Mouse (Mus musculus): ENCODE measurements around the gene Cfdp1. TPM values are rescaled to one million over a fixed set of nuclear protein-coding genes. Genes with fewer than 3 reads are reported as not detected.

Cfdp1 gene
- total RNA-seq, 2 experiments from 2014 or later = 147 to 176 TPM

GRCm38 (mm10) chr8:111802256-111802655, 51.8 kb downstream of the Cfdp1 start:
- ATAC-seq (replicated peaks; ENCODE audit: poor library complexity) = no peak

- ATAC-seq (replicated peaks; ENCODE audit: poor library complexity) = no peak
Observed at GRCm38 (mm10) chr8:111801456-111801855, 52.6 kb downstream of the Cfdp1 start.

GRCm38 (mm10) chr8:111796528-111796927, 57.6 kb downstream of the Cfdp1 start:
- no peak for ATAC-seq (replicated peaks; ENCODE audit: poor library complexity)

GRCm38 (mm10) chr8:111793324-111793917, 60.7 kb downstream of the Cfdp1 start:
- ATAC-seq (replicated peaks; ENCODE audit: poor library complexity) = no peak

- ATAC-seq (replicated peaks; ENCODE audit: poor library complexity) = no peak
Observed at GRCm38 (mm10) chr8:111789639-111790038, 64.5 kb downstream of the Cfdp1 start.

- no peak for ATAC-seq (replicated peaks; ENCODE audit: poor library complexity)
Observed at GRCm38 (mm10) chr8:111789200-111789599, 64.9 kb downstream of the Cfdp1 start.

GRCm38 (mm10) chr8:111788497-111788896, 65.6 kb downstream of the Cfdp1 start:
- no peak for ATAC-seq (replicated peaks; ENCODE audit: poor library complexity)

- no peak for ATAC-seq (replicated peaks; ENCODE audit: poor library complexity)
Observed at GRCm38 (mm10) chr8:111788085-111788484, 66.0 kb downstream of the Cfdp1 start.

GRCm38 (mm10) chr8:111787683-111788082, 66.4 kb downstream of the Cfdp1 start:
- ATAC-seq (replicated peaks; ENCODE audit: poor library complexity) = no peak

GRCm38 (mm10) chr8:111786701-111787588, 67.1 kb downstream of the Cfdp1 start:
- ATAC-seq (replicated peaks; ENCODE audit: poor library complexity) = no peak

- ATAC-seq (replicated peaks; ENCODE audit: poor library complexity) = 0 out of 2 replicates have a peak, but pooled peaks have one; percentile 26
Observed at GRCm38 (mm10) chr8:111786116-111786515, 68.0 kb downstream of the Cfdp1 start.

GRCm38 (mm10) chr8:111782671-111783394, 71.3 kb downstream of the Cfdp1 start:
- no peak for ATAC-seq (replicated peaks; ENCODE audit: poor library complexity)

- no peak for ATAC-seq (replicated peaks; ENCODE audit: poor library complexity)
Observed at GRCm38 (mm10) chr8:111782161-111782560, 71.9 kb downstream of the Cfdp1 start.

GRCm38 (mm10) chr8:111780697-111781424, 73.2 kb downstream of the Cfdp1 start:
- no peak for ATAC-seq (replicated peaks; ENCODE audit: poor library complexity)

- ATAC-seq (replicated peaks; ENCODE audit: poor library complexity) = no peak
Observed at GRCm38 (mm10) chr8:111779690-111780089, 74.4 kb downstream of the Cfdp1 start.

GRCm38 (mm10) chr8:111778801-111779200, 75.3 kb downstream of the Cfdp1 start:
- no peak for ATAC-seq (replicated peaks; ENCODE audit: poor library complexity)

- ATAC-seq (replicated peaks; ENCODE audit: poor library complexity) = 0 out of 2 replicates have a peak, but pooled peaks have one; percentile 26
Observed at GRCm38 (mm10) chr8:111776492-111776891, 77.6 kb downstream of the Cfdp1 start.

- ATAC-seq (replicated peaks; ENCODE audit: poor library complexity) = no peak
Observed at GRCm38 (mm10) chr8:111775766-111776165, 78.3 kb downstream of the Cfdp1 start.

GRCm38 (mm10) chr8:111773476-111773875, 80.6 kb downstream of the Cfdp1 start:
- no peak for ATAC-seq (replicated peaks; ENCODE audit: poor library complexity)

GRCm38 (mm10) chr8:111773057-111773456, 81.0 kb downstream of the Cfdp1 start:
- ATAC-seq (replicated peaks; ENCODE audit: poor library complexity) = no peak

GRCm38 (mm10) chr8:111772083-111772482, 82.0 kb downstream of the Cfdp1 start:
- ATAC-seq (replicated peaks; ENCODE audit: poor library complexity) = no peak

Data from megakaryocyte progenitor cell, adult 5-6 weeks (primary cell).